Mouse (Mus musculus) fat pad, adult 2 months (tissue): ENCODE results near the gene Lcn9.
"Not testable (repeated sequence)": the region's sequence is repeated elsewhere in the genome, so short reads cannot be mapped to it uniquely, and the experiment has no call there.

Experiments
- DNase-seq: peaks from one replicate; pipeline ENCODE4 v3.0.0-alpha.2; 2011; ENCODE audit warnings: low read depth, low spot score; ENCODE audit errors: extremely low read depth

The Lcn9 gene

GRCm38 (mm10) chr2:25822806-25823205, at the start of gene Lcn9:
Gene Lcn9, plus strand, starts transcription at chr2:25823153.
- DNase-seq: no peak

- DNase-seq: no peak
Observed at GRCm38 (mm10) chr2:25773507-25773906, 49.4 kb upstream of the Lcn9 start.

GRCm38 (mm10) chr2:25774640-25775039, 48.3 kb upstream of the Lcn9 start:
- no peak for DNase-seq

GRCm38 (mm10) chr2:25775991-25776390, 47.0 kb upstream of the Lcn9 start:
- no peak for DNase-seq

GRCm38 (mm10) chr2:25776717-25777116, 46.2 kb upstream of the Lcn9 start, which contains the start of gene Lcn11:
Gene Lcn11, plus strand, starts transcription at chr2:25777017.
- DNase-seq: no peak

GRCm38 (mm10) chr2:25779076-25779475, 43.9 kb upstream of the Lcn9 start:
- DNase-seq: no peak

- no peak for DNase-seq
Observed at GRCm38 (mm10) chr2:25780921-25781320, 42.0 kb upstream of the Lcn9 start.

- DNase-seq: no peak
Observed at GRCm38 (mm10) chr2:25781957-25782356, 41.0 kb upstream of the Lcn9 start, which contains the start of gene Gm13539. Gene Gm13539, plus strand, starts transcription at chr2:25782257.

- DNase-seq: no peak
Observed at GRCm38 (mm10) chr2:25785573-25786322, 37.2 kb upstream of the Lcn9 start.

- no peak for DNase-seq
Observed at GRCm38 (mm10) chr2:25789092-25789491, 33.9 kb upstream of the Lcn9 start.

- DNase-seq: no peak
Observed at GRCm38 (mm10) chr2:25797635-25798034, 25.3 kb upstream of the Lcn9 start.

GRCm38 (mm10) chr2:25798065-25798464, 24.9 kb upstream of the Lcn9 start:
- DNase-seq: no peak

- no peak for DNase-seq
Observed at GRCm38 (mm10) chr2:25811711-25812110, 11.2 kb upstream of the Lcn9 start.

- no peak for DNase-seq
Observed at GRCm38 (mm10) chr2:25813364-25813763, 9.6 kb upstream of the Lcn9 start.

GRCm38 (mm10) chr2:25815748-25816147, 7.2 kb upstream of the Lcn9 start, which contains the start of gene Glt6d1:
Gene Glt6d1, minus strand, starts transcription at chr2:25815848.
- DNase-seq: not testable (repeated sequence)

- DNase-seq: no peak
Observed at GRCm38 (mm10) chr2:25824751-25825150, 1.8 kb downstream of the Lcn9 start.

- DNase-seq: no peak
Observed at GRCm38 (mm10) chr2:25828344-25828947, 5.5 kb downstream of the Lcn9 start.

- DNase-seq: no peak
Observed at GRCm38 (mm10) chr2:25830786-25831185, 7.8 kb downstream of the Lcn9 start.

GRCm38 (mm10) chr2:25836291-25836690, 13.3 kb downstream of the Lcn9 start:
- DNase-seq: no peak

GRCm38 (mm10) chr2:25842161-25842560, 19.2 kb downstream of the Lcn9 start:
- DNase-seq: no peak

GRCm38 (mm10) chr2:25842758-25843157, 19.8 kb downstream of the Lcn9 start:
- no peak for DNase-seq

GRCm38 (mm10) chr2:25844097-25844496, 21.1 kb downstream of the Lcn9 start:
- no peak for DNase-seq
